Mouse (Mus musculus): ENCODE data around the gene Slc9a3r1. TPM values are rescaled to one million over a fixed set of nuclear protein-coding genes. Genes with fewer than 3 reads are reported as not detected.
A peak's percentile ranks its signal among the peaks of the same experiment; 100 is the strongest.

Gene Slc9a3r1
- 10 to 100 TPM in 1 of 2 experiments, 1 to 10 TPM in 1; 9.9 to 10.5 TPM for total RNA-seq (2021)

GRCm38 (mm10) chr11:115162832-115163480 lies at the start of gene Slc9a3r1:
TSS of gene Slc9a3r1 (plus strand) at chr11:115163341.
- DNase-seq = peak; percentile 98
- intact Hi-C loops (cut with DNase I) = no loop called here

GRCm38 (mm10) chr11:115119409-115119808 lies 43.7 kb upstream of the Slc9a3r1 start:
- intact Hi-C loops (cut with DNase I) = no loop called here
- no peak for DNase-seq

GRCm38 (mm10) chr11:115128483-115128882 lies 34.7 kb upstream of the Slc9a3r1 start:
- intact Hi-C loops (cut with DNase I) = no loop called here
- no peak for DNase-seq

- DNase-seq = no peak
- intact Hi-C loops (cut with DNase I) = no loop called here
These were observed 33.5 kb upstream of the Slc9a3r1 start for GRCm38 (mm10) chr11:115129508-115130126.

DNA sequence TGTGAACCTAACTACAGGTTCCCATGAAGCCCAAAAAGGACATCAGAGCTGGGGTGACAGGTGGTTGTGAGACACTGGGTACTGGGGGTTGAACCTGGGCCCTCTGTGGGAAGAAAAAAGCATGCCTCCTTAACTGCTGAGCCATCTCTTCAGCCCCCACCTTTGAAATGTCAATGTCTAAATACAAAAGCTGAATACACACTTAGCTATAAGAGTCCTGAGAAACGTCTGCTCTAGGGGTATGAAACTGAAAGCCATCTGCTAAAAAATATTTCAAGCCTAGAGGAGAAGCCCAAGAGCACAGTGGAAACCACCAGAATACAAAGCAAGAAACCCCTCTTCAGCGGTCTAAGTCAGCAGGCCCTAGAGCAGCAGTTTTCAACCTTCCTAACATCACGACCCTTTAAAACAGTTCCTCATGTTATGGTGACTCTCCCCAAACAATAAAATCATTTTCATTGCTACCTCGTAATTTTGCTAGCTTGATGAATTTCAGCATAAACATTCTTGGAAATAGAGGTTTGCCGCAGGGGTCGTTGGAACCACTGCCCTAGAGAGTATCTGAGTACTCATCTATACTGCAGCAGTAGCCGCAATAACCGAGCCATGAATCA lies 31.3 kb upstream of the Slc9a3r1 start:
- DNase-seq = no peak
- intact Hi-C loops (cut with DNase I) = no loop called here

- no peak for DNase-seq
- intact Hi-C loops (cut with DNase I) = no loop called here
These were observed 29.3 kb upstream of the Slc9a3r1 start, which contains the start of gene Cd300lf for GRCm38 (mm10) chr11:115133800-115134199. TSS of gene Cd300lf (minus strand) at chr11:115133992.

GRCm38 (mm10) chr11:115138597-115139262 lies 24.4 kb upstream of the Slc9a3r1 start:
- intact Hi-C loops (cut with DNase I) = no loop called here

GRCm38 (mm10) chr11:115141970-115142369 lies 21.2 kb upstream of the Slc9a3r1 start:
- DNase-seq = no peak
- intact Hi-C loops (cut with DNase I) = no loop called here

More at GRCm38 (mm10) chr11:115138597-115139262, 24.4 kb upstream of the Slc9a3r1 start:
- DNase-seq = no peak

DNA sequence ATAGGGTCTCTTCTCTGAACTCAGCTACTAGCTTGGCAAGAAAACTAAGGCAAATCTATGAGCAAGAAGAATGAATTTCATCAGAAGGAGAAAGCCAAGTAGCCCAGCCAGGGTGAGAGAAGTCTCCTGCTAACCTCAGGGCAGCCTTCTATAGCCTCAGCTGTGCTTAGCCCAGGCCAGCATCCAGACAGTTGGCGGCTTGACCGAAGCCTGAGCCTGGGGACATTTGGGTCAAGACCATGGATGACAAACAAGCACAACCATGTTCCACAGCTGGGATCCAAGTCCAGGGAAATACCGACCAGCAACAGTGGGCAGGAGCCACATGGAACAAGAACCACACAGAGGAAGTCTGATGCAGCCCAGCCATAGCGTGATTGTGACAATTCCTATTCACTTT lies 15.3 kb upstream of the Slc9a3r1 start:
- intact Hi-C loops (cut with DNase I) = no loop called here
- no peak for DNase-seq

DNA sequence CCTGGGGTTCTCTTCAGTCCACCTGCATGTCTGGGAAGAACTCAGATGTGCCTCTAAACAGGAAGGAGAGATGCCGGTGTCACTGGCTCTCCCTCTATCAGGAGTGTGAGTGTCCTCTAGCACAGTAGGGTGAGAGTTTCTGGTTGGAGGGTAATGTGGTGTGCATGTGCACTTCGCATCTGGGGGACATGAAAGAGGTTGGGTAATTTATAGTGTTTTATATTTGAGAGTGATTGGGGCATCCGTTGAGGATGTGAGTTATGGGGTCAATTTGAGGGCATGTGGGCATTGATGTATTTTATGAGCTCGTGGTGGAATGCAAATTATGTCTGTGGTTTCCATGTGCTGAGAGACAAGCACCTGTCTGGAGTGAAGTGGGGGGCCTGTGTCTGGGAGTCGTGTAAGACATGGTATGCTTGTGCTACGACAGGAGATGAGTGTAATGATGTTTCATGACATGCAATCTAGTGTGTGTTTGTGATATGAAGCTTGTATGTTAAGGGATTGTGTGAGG lies 12.3 kb upstream of the Slc9a3r1 start:
- no peak for DNase-seq
- intact Hi-C loops (cut with DNase I) = no loop called here

- DNase-seq = peak in 1 of 2 experiments; percentile 47
- intact Hi-C loops (cut with DNase I) = no loop called here
These were observed 11.2 kb upstream of the Slc9a3r1 start for GRCm38 (mm10) chr11:115151755-115152429.

GRCm38 (mm10) chr11:115153088-115153487 lies 10.1 kb upstream of the Slc9a3r1 start:
- no peak for DNase-seq
- intact Hi-C loops (cut with DNase I) = loop anchor here (1.0 kb wide), 1 partner anchor 70 kb away; no protein-coding TSS in a partner anchor

GRCm38 (mm10) chr11:115153699-115154292 lies 9.3 kb upstream of the Slc9a3r1 start:
- intact Hi-C loops (cut with DNase I) = loop anchor here (1.0 kb wide), 1 partner anchor 70 kb away; no protein-coding TSS in a partner anchor
- peak; percentile 75 to 80 for DNase-seq

- intact Hi-C loops (cut with DNase I) = no loop called here
- no peak for DNase-seq
These were observed 8.0 kb upstream of the Slc9a3r1 start for GRCm38 (mm10) chr11:115155053-115155634.

DNA sequence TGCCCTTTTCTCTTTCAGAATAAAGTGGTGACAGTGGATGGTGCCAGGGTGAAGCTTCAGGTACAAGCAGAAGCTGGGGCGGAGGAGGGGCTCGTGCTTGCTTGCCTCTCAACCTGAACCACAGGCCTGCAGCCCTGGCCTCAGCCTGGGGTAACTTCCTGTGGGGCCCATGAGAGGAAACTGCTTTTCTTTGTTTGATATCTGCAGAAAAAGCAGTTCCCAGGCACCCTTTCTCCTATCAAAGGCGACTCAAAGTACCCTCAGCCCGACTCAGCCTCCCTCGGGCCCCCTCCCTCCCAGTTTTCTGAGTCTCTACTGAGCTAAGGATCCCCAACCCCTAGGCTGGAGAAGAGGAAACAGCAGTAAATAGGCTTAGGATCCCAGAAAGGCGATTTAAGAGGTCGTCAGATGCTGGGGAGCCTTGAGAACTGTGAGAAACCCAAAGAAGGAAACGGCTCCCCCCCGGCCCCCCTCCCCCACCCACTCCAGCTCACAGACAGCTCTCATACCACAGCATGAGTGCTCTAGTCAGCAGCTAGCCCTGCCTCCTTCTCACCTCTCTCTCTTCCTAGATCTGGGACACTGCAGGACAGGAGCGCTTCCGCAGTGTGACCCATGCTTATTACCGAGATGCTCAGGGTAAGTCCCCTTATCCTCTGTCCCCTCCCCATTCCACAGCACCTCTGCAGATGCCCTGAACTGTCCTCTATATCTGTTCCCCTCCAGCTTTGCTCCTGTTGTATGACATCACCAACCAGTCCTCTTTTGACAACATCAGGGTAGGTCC lies 5.0 kb upstream of the Slc9a3r1 start:
- intact Hi-C loops (cut with DNase I) = no loop called here
- no peak for DNase-seq

- intact Hi-C loops (cut with DNase I) = no loop called here
- peak; percentile 81 to 88 for DNase-seq
These were observed 2.9 kb upstream of the Slc9a3r1 start for GRCm38 (mm10) chr11:115160016-115160797.

- DNase-seq = peak; percentile 81 to 85
- intact Hi-C loops (cut with DNase I) = loop anchor here (1.0 kb wide), 2 partner anchors 21 to 108 kb away; no protein-coding TSS in a partner anchor
These were observed 2.1 kb upstream of the Slc9a3r1 start for GRCm38 (mm10) chr11:115160883-115161577.
